ENCODE assay signal across 37 mouse cellular contexts in genomic region chr9:119214601-119215000, GRCm38 (mm10). TPM values are rescaled to one million over a fixed set of nuclear protein-coding genes. Genes with fewer than 3 reads are reported as not detected.
DNase-seq lines count a peak whose midpoint lies in the region; TF ChIP-seq lines count a peak whose summit lies in the region.
"Had no signal": no experiment of that assay in that cellular context is flagged by ENCODE, and none has a peak within 500 bp of the region (broad histone marks: within the 10 kb centered on the region; RNA-seq: fewer than 3 reads in every experiment).

No protein-coding gene starts in this region.

- WGBS in kidney, adult 2 months: 54% methylated on average over 6 of the region's 6 CpGs

- H3K27ac ChIP-seq in kidney, adult 2 months (ENCODE audit: insufficient read depth, low read depth, low read length): peak overlapping the region; percentile 83
- H3K27ac ChIP-seq: embryonic facial prominence, embryonic 10.5 days; embryonic facial prominence, embryonic 13.5 days; forebrain, embryonic 12.5 days; forebrain, embryonic 15.5 days; heart, adult 2 months; heart, embryonic 10.5 days; heart, embryonic 13.5 days; hindbrain, embryonic 12.5 days; hindbrain, embryonic 15.5 days had no signal

- no peak for TF ChIP-seq CTCF in kidney, adult 2 months (conservative IDR thresholded peaks at IDR 0.05; ENCODE audit: insufficient read depth, insufficient read length, low read depth, low read length)

- no peaks in the 10 kb centered on the region for H3K27me3 ChIP-seq in kidney, adult 2 months (replicated peaks; ENCODE audit: control insufficient read depth, insufficient read depth, low read length)
- H3K27me3 ChIP-seq: CH12.LX; embryonic facial prominence, embryonic 13.5 days; forebrain, embryonic 12.5 days; forebrain, embryonic 15.5 days; heart, embryonic 13.5 days; hindbrain, embryonic 12.5 days; hindbrain, embryonic 15.5 days; Patski had no signal

- no peak for TF ChIP-seq POLR2A in kidney, adult 2 months (IDR thresholded peaks at IDR 0.05; ENCODE audit: low read depth, low read length)

- H3K4me1 ChIP-seq in kidney, adult 2 months (ENCODE audit: control insufficient read depth, insufficient read depth, low read length): peaks cover 3% of the 10 kb centered on the region; the same call in 1 of the 2 replicates
- H3K4me1 ChIP-seq: embryonic facial prominence, embryonic 10.5 days; embryonic facial prominence, embryonic 13.5 days; forebrain, embryonic 12.5 days; forebrain, embryonic 15.5 days; heart, embryonic 10.5 days; hindbrain, embryonic 12.5 days; hindbrain, embryonic 15.5 days had no signal

- H3K4me3 ChIP-seq in kidney, adult 2 months (ENCODE audit: insufficient read depth, low read depth, low read length): no peak overlapping the region
- H3K4me3 ChIP-seq: embryonic facial prominence, embryonic 10.5 days; embryonic facial prominence, embryonic 13.5 days; erythroblast, embryonic 14.5 days; forebrain, embryonic 12.5 days; forebrain, embryonic 15.5 days; heart, adult 2 months; heart, embryonic 10.5 days; heart, embryonic 13.5 days; hindbrain, embryonic 12.5 days; hindbrain, embryonic 15.5 days had no signal

- H3K36me3 ChIP-seq in kidney, adult 2 months (ENCODE audit: control insufficient read depth, insufficient read depth, low read length): no peaks in the 10 kb centered on the region
- H3K36me3 ChIP-seq: forebrain, embryonic 15.5 days; G1E had no signal

- intact Hi-C loops in heart, postnatal 36 days (cut with DNase I): no loop called here

- peak; percentile 78 for DNase-seq in heart, adult 11 months
- DNase-seq in heart, postnatal 36 days: no peak
- DNase-seq in kidney, adult 2 months: peak; percentile 81
- DNase-seq in kidney, postnatal 4 days: no peak
- DNase-seq in kidney, postnatal 25 days: peak; percentile 63 to 69
- no peak for DNase-seq in kidney, postnatal 14 days
- peak; percentile 57 to 77 for DNase-seq in kidney, postnatal 36 days
- no peak for DNase-seq in spleen, adult 18-20 months
- DNase-seq: adrenal gland, adult 2 months; adrenal gland, postnatal 14 days; B cell, adult 2 months; cerebellum, adult 11 months; cerebellum, adult 2 months; cerebellum, adult 9-11 months; cerebellum, postnatal 25 days; embryo, embryonic 11 days; gastrocnemius, postnatal 25 days; heart, adult 2 months; heart, postnatal 14 days had no signal

RNA-seq across cellular contexts. Expression of gene Slc22a13, which starts 5.7 kb away (rescaled TPM):
- total RNA-seq in heart, postnatal 36 days (2021): not detected
- polyA plus RNA-seq in kidney, adult 2 months (2012; rRNA removed): 156 and 213 TPM in 2 replicates
- total RNA-seq: adrenal gland, adult 2 months; adrenal gland, postnatal 14 days; CH12.LX; common myeloid progenitor, adult 5-6 weeks; G1E; gastrocnemius, adult 8-10 months; gastrocnemius, postnatal 25 days; heart, adult 2 months; heart, postnatal 14 days; hematopoietic stem cell, adult 5-6 weeks had no signal
- polyA plus RNA-seq: adrenal gland, adult 2 months; cerebellum, adult 2 months; embryonic facial prominence, embryonic 10.5 days; embryonic facial prominence, embryonic 13.5 days; erythroblast, embryonic 14.5 days; forebrain, embryonic 12.5 days; G1E; gonadal fat pad, adult 2 months; heart, embryonic 10.5 days; heart, embryonic 13.5 days; heart, embryonic 16.5 days; hindbrain, embryonic 15.5 days had no signal

RNA-seq across cellular contexts. Expression of gene Gm47289, which starts 55.6 kb away (rescaled TPM):
- total RNA-seq in heart, postnatal 36 days (2021): not detected
- 0.03 TPM in 1 of 2 replicates, not detected in the other for polyA plus RNA-seq in kidney, adult 2 months (2012; rRNA removed)
- total RNA-seq: adrenal gland, adult 2 months; adrenal gland, postnatal 14 days; adrenal gland, postnatal 4 days; CH12.LX; common myeloid progenitor, adult 5-6 weeks; gastrocnemius, adult 8-10 months; gastrocnemius, postnatal 25 days; heart, adult 2 months; heart, postnatal 14 days; hematopoietic stem cell, adult 5-6 weeks had no signal
- polyA plus RNA-seq: adrenal gland, adult 2 months; cerebellum, adult 2 months; embryonic facial prominence, embryonic 10.5 days; embryonic facial prominence, embryonic 13.5 days; erythroblast, embryonic 14.5 days; forebrain, embryonic 12.5 days; forebrain, embryonic 15.5 days; G1E; heart, adult 2 months; heart, embryonic 10.5 days; heart, embryonic 16.5 days; hindbrain, embryonic 12.5 days; hindbrain, embryonic 15.5 days; Patski had no signal

RNA-seq across cellular contexts. Expression of gene Acaa1b, which starts 57.7 kb away (rescaled TPM):
- total RNA-seq in heart, postnatal 36 days (2021): 1 to 10 TPM; 1.4 to 3.4 TPM
- polyA plus RNA-seq in kidney, adult 2 months (2012; rRNA removed): 417 and 424 TPM in 2 replicates
- total RNA-seq: common myeloid progenitor, adult 5-6 weeks; G1E; hematopoietic stem cell, adult 5-6 weeks had no signal
- polyA plus RNA-seq: G1E had no signal

Comparison
In these comparisons a context has a peak if more than half of its experiments do, and no peak if none do; other contexts are left out.
1. DNase-seq: peak in heart, adult 11 months (single experiment), kidney, adult 2 months (single experiment), kidney, postnatal 25 days (2 of 2) and kidney, postnatal 36 days (2 of 2); none in heart, postnatal 36 days (0 of 2), kidney, postnatal 4 days (0 of 2), kidney, postnatal 14 days (single experiment) and spleen, adult 18-20 months (0 of 2).